8 mouse cellular contexts compared by ENCODE assay signal in genomic region chr8:48842516-48842990, GRCm38 (mm10). TPM values are rescaled to one million over a fixed set of nuclear protein-coding genes. Genes with fewer than 3 reads are reported as not detected.
A peak's percentile ranks its signal among the peaks of the same experiment; 100 is the strongest.
DNase-seq lines count a peak whose midpoint lies in the region; ATAC-seq and TF ChIP-seq lines count a peak whose summit lies in the region.

No protein-coding gene starts in this region.

- H3K36me3 ChIP-seq in liver, embryonic 16.5 days (ENCODE audit: control insufficient read depth, insufficient read depth) = no peaks in the 10 kb centered on the region

- peak overlapping the region; percentile 56 for H3K4me2 ChIP-seq in liver, embryonic 16.5 days (ENCODE audit: low read depth, low read length)

- H3K27me3 ChIP-seq in cerebellum, adult 2 months (ENCODE audit: control insufficient read depth, insufficient read depth, low read length) = no peaks in the 10 kb centered on the region; the same call in 1 of the 2 replicates
- peaks cover 26% of the 10 kb centered on the region for H3K27me3 ChIP-seq in liver, embryonic 16.5 days (ENCODE audit: control insufficient read depth, insufficient read depth, low read depth, low read length)

- H3K9me3 ChIP-seq in liver, embryonic 16.5 days (replicated peaks; ENCODE audit: control insufficient read depth, low read length) = no peaks in the 10 kb centered on the region

- TF ChIP-seq CTCF in cerebellum, adult 2 months (IDR thresholded peaks at IDR 0.05; ENCODE audit: borderline replicate concordance, insufficient read depth, low read depth, low read length) = no peak

- under 1% methylated on average over 11 of the region's 11 CpGs for WGBS in cerebellum, adult 2 months
- under 1% methylated on average over 11 of the region's 11 CpGs for WGBS in liver, embryonic 16.5 days (ENCODE audit: insufficient replicate concordance)

- ATAC-seq in liver, embryonic 16.5 days (ENCODE audit: low read depth) = no peak; the same call in 1 of the 2 replicates
- no peak for ATAC-seq in cerebellum, adult (ENCODE audit: insufficient number of reproducible peaks, low FRiP score, low TSS enrichment)
- no peak for ATAC-seq in monocyte, adult 5-6 weeks (replicated peaks; ENCODE audit: insufficient number of reproducible peaks, low FRiP score, low TSS enrichment, poor library complexity, severe bottlenecking)

- peak overlapping the region; percentile 19; the same call in 1 of the 2 replicates for H3K9ac ChIP-seq in liver, embryonic 16.5 days (ENCODE audit: low read depth, low read length)

- H3K27ac ChIP-seq in cerebellum, adult 2 months (ENCODE audit: insufficient read depth, low read length) = no peak overlapping the region
- H3K27ac ChIP-seq in liver, embryonic 16.5 days (ENCODE audit: low read length) = no peak overlapping the region

- DNase-seq in cerebellum, adult 2 months = peak; percentile 20 to 23
- no peak for DNase-seq in cerebellum, adult 11 months
- DNase-seq in right cerebral cortex, adult 2 months (ENCODE audit: low spot score in 2 of 2) = peak; percentile 21 to 33
- DNase-seq in right cerebral cortex, postnatal 25 days = no peak
- peak; percentile 13 for DNase-seq in heart, postnatal 4 days

- H3K4me3 ChIP-seq in cerebellum, adult 2 months (replicated peaks; ENCODE audit: insufficient read depth, low read depth, low read length) = peak overlapping the region; percentile 82
- H3K4me3 ChIP-seq in liver, embryonic 16.5 days (ENCODE audit: low read depth, low read length) = peak overlapping the region; percentile 61

- TF ChIP-seq POLR2A in cerebellum, adult 2 months (IDR thresholded peaks at IDR 0.05; ENCODE audit: borderline replicate concordance, insufficient read depth, low read length) = no peak

- H3K4me1 ChIP-seq in cerebellum, adult 2 months (ENCODE audit: control insufficient read depth, insufficient read depth, low read length) = no peaks in the 10 kb centered on the region
- no peaks in the 10 kb centered on the region for H3K4me1 ChIP-seq in liver, embryonic 16.5 days (ENCODE audit: control insufficient read depth, low read depth, low read length)

RNA-seq across cellular contexts. Expression of gene Tenm3, which starts 1.2 kb away (rescaled TPM):
- 5.7 and 6.2 TPM in 2 replicates for polyA plus RNA-seq in cerebellum, adult 2 months (2012; rRNA removed)
- 1 to 10 TPM; 8.5 to 9.5 TPM for total RNA-seq in heart, postnatal 4 days (2021)
- 4.3 and 6.0 TPM in 2 replicates for polyA plus RNA-seq in liver, embryonic 16.5 days (2015; fragmentation: Nextera tagmentation; extraction: Ambion mirVana)
- total RNA-seq in monocyte, adult 5-6 weeks (2017) = not detected in 3 replicates

Comparison
In these comparisons a context has a peak if more than half of its experiments do, and no peak if none do; other contexts are left out.
1. DNase-seq: peak in cerebellum, adult 2 months (2 of 2), right cerebral cortex, adult 2 months (2 of 2) and heart, postnatal 4 days (single experiment); none in cerebellum, adult 11 months (single experiment) and right cerebral cortex, postnatal 25 days (single experiment).